Mouse (Mus musculus) hematopoietic multipotent progenitor cell, adult 10-12 weeks (in vitro differentiated cells): ENCODE data around the gene Siae. TPM values are rescaled to one million over a fixed set of nuclear protein-coding genes. Genes with fewer than 3 reads are reported as not detected.

Source experiments
- polyA plus RNA-seq: library from polyadenylated mRNA; stranded (reverse); fragments of >175 nt; gene quantifications from 2 replicates; pipeline ENCODE4 v1.2.3, GENCODE M21; 2012; ENCODE audit warnings: low replicate concordance

Siae gene
- 0.35 and 1.1 TPM in 2 replicates for polyA plus RNA-seq

GRCm38 (mm10) chr9:37554838-37555748 is at the start of gene Siae:
Gene Siae (plus strand): TSS chr9:37555698.

GRCm38 (mm10) chr9:37527396-37528224 is 27.9 kb upstream of the Siae start, which contains the start of gene Esam:
Gene Esam (plus strand): TSS chr9:37528078.

DNA sequence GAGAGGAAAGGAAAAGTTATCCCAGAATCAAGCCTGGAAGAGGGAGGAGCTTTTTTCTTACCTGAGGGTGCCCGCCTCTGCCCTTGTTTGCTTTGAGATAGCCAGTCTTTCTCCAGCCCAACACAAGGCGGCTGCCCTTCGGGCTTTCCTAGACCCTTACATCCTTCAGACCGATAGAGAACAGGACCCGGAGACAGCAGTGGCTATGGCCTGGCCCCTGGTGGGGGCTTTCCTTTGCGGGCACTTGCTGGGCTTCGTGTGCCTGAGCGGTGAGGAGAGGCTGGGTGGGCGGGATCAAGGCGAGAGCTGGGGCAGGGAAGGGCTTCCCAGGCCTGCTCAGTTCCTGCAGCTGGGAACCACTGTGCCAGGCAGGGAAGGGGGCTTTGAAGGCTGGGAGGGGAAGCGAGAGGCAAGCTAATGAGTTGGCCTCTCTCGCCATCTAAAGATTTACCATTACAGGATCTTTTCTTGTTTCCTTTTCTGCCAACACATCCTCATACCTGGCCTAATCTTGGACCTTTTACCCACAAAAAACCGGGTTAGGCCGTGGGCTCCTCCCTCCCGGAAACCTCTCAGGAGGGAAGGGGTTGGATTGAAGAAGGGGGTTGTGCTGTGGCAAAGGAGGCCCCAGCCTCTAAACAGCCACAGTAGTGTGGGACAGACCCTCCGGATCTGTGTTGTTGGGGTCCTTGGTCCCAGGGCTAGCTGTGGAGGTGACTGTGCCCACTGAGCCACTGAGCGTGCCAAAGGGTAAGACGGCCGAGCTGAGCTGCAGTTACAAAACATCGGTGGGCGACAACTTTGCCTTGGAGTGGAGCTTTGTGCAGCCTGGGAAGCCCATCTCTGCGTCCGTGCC is 16.1 kb upstream of the Siae start, which contains the start of gene Vsig2:
Gene Vsig2 (plus strand): TSS at position 86 of the 856 bp plus-strand sequence.

DNA sequence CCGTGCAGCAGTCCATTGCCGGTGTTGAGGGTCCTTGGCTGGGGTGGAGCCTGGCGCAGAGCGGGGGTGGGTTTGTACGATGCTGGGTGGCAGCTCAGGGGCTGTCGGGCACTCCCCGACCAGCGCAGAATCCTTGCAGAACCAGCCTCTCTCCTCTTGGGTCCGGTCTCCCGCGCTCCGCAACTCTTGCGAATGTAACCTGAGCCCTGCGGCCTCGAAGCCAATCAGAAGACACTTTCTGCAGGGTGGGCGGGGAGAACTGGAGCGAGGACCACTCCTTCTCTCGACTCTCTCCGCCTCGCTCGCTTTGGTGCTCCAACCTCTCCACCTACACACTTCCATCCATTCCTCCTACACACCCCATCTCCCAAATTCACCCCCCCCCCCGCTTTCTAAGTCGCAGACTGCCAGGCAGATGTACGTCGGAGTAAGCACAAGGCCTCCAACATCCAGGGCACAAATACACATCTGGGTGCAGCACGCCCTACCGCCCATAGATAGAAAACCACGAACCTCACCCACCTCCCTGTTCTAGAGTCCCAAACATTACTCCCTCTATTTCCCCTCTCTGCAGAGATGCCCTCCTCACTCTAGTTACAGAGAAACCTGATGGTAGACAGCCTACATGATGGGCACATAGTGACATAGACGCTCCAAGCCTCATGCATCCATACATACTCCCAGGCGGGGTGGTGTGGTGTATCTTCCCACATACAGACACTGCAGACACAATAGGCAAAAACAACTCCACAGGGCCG is 2.8 kb upstream of the Siae start, which contains the start of gene Nrgn:
Gene Nrgn (minus strand): TSS at position 369 of the 758 bp plus-strand sequence.

DNA sequence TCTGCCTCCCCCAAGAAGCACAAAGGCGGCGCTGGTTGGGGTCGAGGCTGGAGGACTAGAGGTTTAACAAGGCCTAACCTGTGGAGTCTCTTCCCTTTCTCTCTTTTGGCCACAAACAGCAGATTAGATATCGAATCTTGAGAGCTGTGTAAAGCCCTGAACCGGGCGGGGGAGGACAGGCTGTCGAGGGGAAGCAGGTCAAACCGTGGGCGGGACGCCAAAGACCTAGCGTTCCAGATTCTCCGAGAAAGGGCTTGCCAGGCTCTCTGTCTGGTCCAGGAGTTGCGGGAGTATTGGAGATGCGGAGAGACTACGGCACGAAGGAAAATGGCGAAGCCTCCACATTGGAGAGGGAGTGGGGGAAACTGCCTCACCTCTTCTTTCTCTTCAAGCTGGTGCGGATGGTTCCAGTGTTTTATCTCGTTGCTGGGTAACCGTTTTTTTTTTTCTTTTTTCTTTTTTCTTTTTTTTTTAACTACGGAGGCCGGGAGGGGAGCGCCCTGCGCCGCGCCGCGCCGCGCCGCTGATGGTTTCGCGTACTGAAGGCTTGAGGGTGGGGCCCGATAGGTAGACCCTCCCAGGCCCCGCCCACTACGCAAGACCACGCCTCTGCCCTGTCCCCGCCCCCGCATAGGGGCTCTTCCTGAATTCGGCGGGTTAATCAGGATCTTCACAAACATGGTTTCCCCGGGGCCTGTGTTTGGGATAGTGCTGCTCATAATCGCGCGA is 57.8 kb downstream of the Siae start, which contains the start of gene Spa17:
Gene Spa17 (minus strand): TSS at position 541 of the 729 bp plus-strand sequence.

DNA sequence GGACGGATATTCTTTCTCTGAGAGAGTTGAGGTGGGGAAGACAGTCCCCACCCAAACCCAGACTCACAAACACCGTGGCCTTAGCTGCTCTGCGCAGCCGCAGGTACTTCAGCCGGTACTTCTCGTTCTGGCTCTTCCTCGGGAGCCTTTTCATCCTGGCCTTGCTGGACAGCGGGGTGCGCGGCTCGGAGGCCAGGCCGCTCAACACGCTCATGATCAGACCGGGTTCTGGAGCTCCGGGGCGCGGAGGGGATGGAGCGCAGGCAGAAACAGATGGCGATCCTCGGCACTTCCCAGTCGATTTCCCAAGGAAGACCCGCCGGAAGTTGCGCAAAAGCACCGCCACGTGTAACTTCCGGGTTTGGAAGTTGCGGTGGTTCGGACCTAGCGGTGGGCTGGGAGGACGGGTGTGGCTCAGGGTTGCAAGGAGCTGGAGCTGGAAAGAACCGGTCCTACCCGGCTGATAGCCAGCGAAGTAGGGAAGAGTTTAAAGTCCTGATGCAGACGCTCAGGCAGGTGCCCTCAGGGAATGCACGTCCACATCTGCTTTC is 101.5 kb downstream of the Siae start, which contains the start of gene Tbrg1:
Gene Tbrg1 (minus strand): TSS at position 382 of the 551 bp plus-strand sequence.

DNA sequence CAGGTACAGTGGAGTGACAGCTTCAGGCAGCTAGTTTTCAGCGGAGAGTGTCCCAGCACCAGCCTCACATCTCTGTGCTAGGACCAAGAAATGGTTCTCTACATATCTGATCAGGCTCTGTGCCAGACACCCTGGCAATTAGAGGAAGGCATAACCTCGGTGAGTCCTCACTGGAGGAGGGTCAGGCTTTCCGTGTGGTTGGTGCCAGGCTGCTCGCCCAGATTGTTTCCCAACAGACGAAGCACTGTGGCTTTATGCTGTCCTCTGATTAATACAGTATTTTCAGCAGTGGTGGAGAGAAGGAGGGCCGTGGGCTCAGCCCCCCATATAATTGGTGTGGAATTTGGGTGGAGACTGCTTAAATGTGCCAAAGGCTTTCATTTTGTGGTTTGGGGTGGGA is 113.6 kb downstream of the Siae start, which contains the start of gene Panx3:
Gene Panx3 (minus strand): TSS at position 121 of the 400 bp plus-strand sequence.

Other genes starting within 250 kb of the Siae start
- 9.7 and 21.2 TPM in 2 replicates for gene Ccdc15, start 207.3 kb upstream of the Siae start, polyA plus RNA-seq
- gene Hepacam, start 188.3 kb upstream of the Siae start, polyA plus RNA-seq = not detected in 2 replicates
- 1.1 and 2.0 TPM in 2 replicates for gene Robo4, start 153.8 kb upstream of the Siae start, polyA plus RNA-seq
- gene Robo3, start 122.5 kb upstream of the Siae start, polyA plus RNA-seq = 0.21 and 0.71 TPM in 2 replicates
- gene Msantd2, start 66.4 kb upstream of the Siae start, polyA plus RNA-seq = 15.5 and 39.2 TPM in 2 replicates
- gene Esam, start 27.6 kb upstream of the Siae start, polyA plus RNA-seq = 1.2 and 2.2 TPM in 2 replicates
- not detected in 2 replicates for gene Vsig2, start 16.4 kb upstream of the Siae start, polyA plus RNA-seq
- gene Nrgn, start 2.8 kb upstream of the Siae start, polyA plus RNA-seq = 101 and 116 TPM in 2 replicates
- gene Spa17, start 58.0 kb downstream of the Siae start, polyA plus RNA-seq = 0.77 TPM in 1 of 2 replicates, not detected in the other
- gene Tbrg1, start 101.6 kb downstream of the Siae start, polyA plus RNA-seq = 29.6 and 34.1 TPM in 2 replicates
- not detected in 2 replicates for gene Panx3, start 113.5 kb downstream of the Siae start, polyA plus RNA-seq
- gene Olfr160, start 160.6 kb downstream of the Siae start, polyA plus RNA-seq = not detected in 2 replicates
- not detected in 2 replicates for gene Olfr874, start 189.4 kb downstream of the Siae start, polyA plus RNA-seq
- not detected in 2 replicates for gene Olfr875, start 216.2 kb downstream of the Siae start, polyA plus RNA-seq
- not detected in 2 replicates for gene Olfr876, start 247.3 kb downstream of the Siae start, polyA plus RNA-seq